Mouse (Mus musculus) midbrain, embryonic 11.5 days (tissue): ENCODE results near the gene Six5. TPM values are rescaled to one million over a fixed set of nuclear protein-coding genes. Genes with fewer than 3 reads are reported as not detected.

Experiments
- ATAC-seq: fragments of 200-750 bp; cut with Nextera tagmentation; 2 replicates; pipeline ENCODE4 v1.8.0; 2017; ENCODE audit warnings: moderate TSS enrichment, moderate library complexity; ENCODE audit not compliant: low FRiP score
- DNase-seq: peaks from one replicate; pipeline ENCODE4 v3.0.0; 2015; ENCODE audit warnings: low spot score; ENCODE audit errors: missing footprints
- H3K27ac ChIP-seq: fragments of 300-500 bp; sonication (generic); 2 replicates; pipeline ENCODE4 v1.5.1; 2014; ENCODE audit warnings: low read depth, low read length
- H3K27me3 ChIP-seq: fragments of 300-500 bp; sonication (generic); 2 replicates; pipeline ENCODE4 v1.6.1; 2014; ENCODE audit warnings: mild to moderate bottlenecking, low read length, moderate library complexity, mixed read lengths; ENCODE audit not compliant: control insufficient read depth, insufficient read depth
- H3K36me3 ChIP-seq: fragments of 300-500 bp; sonication (generic); 2 replicates; pipeline ENCODE4 v1.6.1; 2014; ENCODE audit warnings: mild to moderate bottlenecking, low read length, moderate library complexity, mixed read lengths; ENCODE audit not compliant: control insufficient read depth, insufficient read depth
- H3K4me1 ChIP-seq: fragments of 300-500 bp; sonication (generic); 2 replicates; pipeline ENCODE4 v1.6.1; 2014; ENCODE audit warnings: low read length; ENCODE audit not compliant: control insufficient read depth, insufficient read depth
- H3K4me2 ChIP-seq: fragments of 300-500 bp; sonication (generic); 2 replicates; pipeline ENCODE4 v1.6.1; 2014; ENCODE audit warnings: mild to moderate bottlenecking, moderate library complexity
- H3K4me3 ChIP-seq: fragments of 300-500 bp; sonication (generic); 2 replicates; pipeline ENCODE4 v1.5.1; 2014; ENCODE audit warnings: low read depth, low read length
- H3K9ac ChIP-seq: fragments of 300-500 bp; sonication (generic); 2 replicates; pipeline ENCODE4 v1.6.1; 2014; ENCODE audit warnings: low read length
- H3K9me3 ChIP-seq: fragments of 300-500 bp; sonication (generic); 2 replicates; pipeline ENCODE4 v1.6.1; 2016; ENCODE audit warnings: low read length; ENCODE audit not compliant: control insufficient read depth
- WGBS: fragments of 180-500 bp; shearing (Covaris S2); extraction: QIAGEN DNeasy Blood & Tissue Kit; methylation state at CpG from one replicate; pipeline ENCODE4 v1.1.7; 2014; 5-methylcytosine and 5-hydroxymethylcytosine counted together
- polyA plus RNA-seq: library from polyadenylated mRNA; unstranded; fragments of >200 nt; fragmentation: Nextera tagmentation; extraction: Ambion mirVana; gene quantifications from 2 replicates; pipeline ENCODE4 v1.2.1, GENCODE M21; 2014

Six5 gene
- 7.0 and 8.8 TPM in 2 replicates for polyA plus RNA-seq

- H3K4me3 ChIP-seq: peak within 1 kb of the TSS; percentile 73
- H3K27ac ChIP-seq: peak within 1 kb of the TSS; percentile 90
- H3K36me3 ChIP-seq: peaks cover 7% of the 10 kb centered on the region
- DNase-seq: no peak
- no peaks in the 10 kb centered on the region for H3K9me3 ChIP-seq
- H3K4me1 ChIP-seq: peaks cover 39% of the 10 kb centered on the region
- under 1% methylated on average over 27 of the region's 36 CpGs for WGBS
- peaks cover 14% of the 10 kb centered on the region; the same call in 1 of the 2 replicates for H3K27me3 ChIP-seq
- H3K4me2 ChIP-seq: peak within 1 kb of the TSS; percentile 95
- H3K9ac ChIP-seq: peak within 1 kb of the TSS; percentile 89
- ATAC-seq: no peak
Observed at GRCm38 (mm10) chr7:19094471-19094825, at the start of gene Six5. Gene Six5, plus strand, starts transcription at chr7:19094594.

GRCm38 (mm10) chr7:19044616-19045015 lies 49.8 kb upstream of the Six5 start:
- Histone ChIP-seq H3K4me3 (no peak overlapping the region), H3K9me3 (no peaks in the 10 kb centered on the region), H3K27ac (no peak overlapping the region), H3K4me1 (no peaks in the 10 kb centered on the region), H3K27me3 (no peaks in the 10 kb centered on the region), H3K4me2 (no peak overlapping the region), H3K9ac (no peak overlapping the region), H3K36me3 (peaks cover 68% of the 10 kb centered on the region)
- WGBS: 96% methylated on average over 6 of the region's 6 CpGs
- DNase-seq (no peak), ATAC-seq (no peak)

- Histone ChIP-seq H3K27me3 (no peaks in the 10 kb centered on the region), H3K4me1 (no peaks in the 10 kb centered on the region), H3K9me3 (no peaks in the 10 kb centered on the region), H3K9ac (no peak overlapping the region), H3K27ac (no peak overlapping the region), H3K36me3 (peaks cover 65% of the 10 kb centered on the region), H3K4me2 (no peak overlapping the region), H3K4me3 (no peak overlapping the region)
- DNase-seq (peak; percentile 21), ATAC-seq (no peak)
- 93% methylated on average over 11 of the region's 11 CpGs for WGBS
Observed at GRCm38 (mm10) chr7:19046286-19047069, 47.9 kb upstream of the Six5 start.

- WGBS: 91% methylated on average over 14 of the region's 14 CpGs
- Histone ChIP-seq H3K36me3 (peaks cover 59% of the 10 kb centered on the region), H3K9me3 (no peaks in the 10 kb centered on the region)
Observed at GRCm38 (mm10) chr7:19048006-19048527, 46.3 kb upstream of the Six5 start.

GRCm38 (mm10) chr7:19049252-19049651 lies 45.1 kb upstream of the Six5 start:
- no peak overlapping the region for H3K4me3 ChIP-seq
- no peak overlapping the region for H3K4me2 ChIP-seq
- no peaks in the 10 kb centered on the region for H3K27me3 ChIP-seq
- H3K9ac ChIP-seq: no peak overlapping the region
- peaks cover 51% of the 10 kb centered on the region for H3K36me3 ChIP-seq
- H3K4me1 ChIP-seq: peaks cover 2% of the 10 kb centered on the region; the same call in 1 of the 2 replicates
- ATAC-seq: no peak
- no peak for DNase-seq
- no peaks in the 10 kb centered on the region for H3K9me3 ChIP-seq
- no peak overlapping the region for H3K27ac ChIP-seq
- 84% methylated on average over 5 of the region's 5 CpGs for WGBS

More at GRCm38 (mm10) chr7:19048006-19048527, 46.3 kb upstream of the Six5 start:
- DNase-seq: peak; percentile 53
- Histone ChIP-seq H3K9ac (no peak overlapping the region), H3K4me1 (no peaks in the 10 kb centered on the region), H3K27ac (no peak overlapping the region), H3K27me3 (no peaks in the 10 kb centered on the region), H3K4me2 (no peak overlapping the region), H3K4me3 (no peak overlapping the region)
- ATAC-seq: no peak

GRCm38 (mm10) chr7:19050172-19050571 lies 44.2 kb upstream of the Six5 start:
- Histone ChIP-seq H3K4me1 (peaks cover 6% of the 10 kb centered on the region), H3K9me3 (no peaks in the 10 kb centered on the region), H3K4me2 (no peak overlapping the region), H3K27me3 (no peaks in the 10 kb centered on the region), H3K36me3 (peaks cover 48% of the 10 kb centered on the region), H3K9ac (no peak overlapping the region), H3K27ac (no peak overlapping the region), H3K4me3 (no peak overlapping the region)
- 91% methylated on average over 8 of the region's 8 CpGs for WGBS
- DNase-seq: no peak
- no peak for ATAC-seq

- WGBS: 80% methylated on average over 4 of the region's 4 CpGs
- Histone ChIP-seq H3K4me2 (no peak overlapping the region), H3K4me3 (no peak overlapping the region), H3K27ac (no peak overlapping the region), H3K4me1 (peaks cover 6% of the 10 kb centered on the region), H3K27me3 (no peaks in the 10 kb centered on the region), H3K9me3 (no peaks in the 10 kb centered on the region), H3K36me3 (peaks cover 40% of the 10 kb centered on the region), H3K9ac (no peak overlapping the region)
- no peak for DNase-seq
- ATAC-seq: no peak
Observed at GRCm38 (mm10) chr7:19051161-19051560, 43.2 kb upstream of the Six5 start.

- H3K27ac ChIP-seq: no peak overlapping the region
- no peak overlapping the region for H3K4me3 ChIP-seq
- H3K9ac ChIP-seq: no peak overlapping the region
- no peak overlapping the region for H3K4me2 ChIP-seq
- H3K27me3 ChIP-seq: no peaks in the 10 kb centered on the region
- peaks cover 30% of the 10 kb centered on the region for H3K36me3 ChIP-seq
- 92% methylated on average over 15 of the region's 15 CpGs for WGBS
- peaks cover 6% of the 10 kb centered on the region for H3K4me1 ChIP-seq
- DNase-seq: no peak
- ATAC-seq: no peak
- no peaks in the 10 kb centered on the region for H3K9me3 ChIP-seq
Observed at GRCm38 (mm10) chr7:19052345-19053135, 41.9 kb upstream of the Six5 start.

- WGBS: 94% methylated on average over 7 of the region's 7 CpGs
- Histone ChIP-seq H3K36me3 (peaks cover 30% of the 10 kb centered on the region), H3K4me1 (peaks cover 6% of the 10 kb centered on the region), H3K27me3 (no peaks in the 10 kb centered on the region), H3K4me3 (no peak overlapping the region), H3K27ac (no peak overlapping the region), H3K9me3 (no peaks in the 10 kb centered on the region), H3K4me2 (no peak overlapping the region), H3K9ac (no peak overlapping the region)
- DNase-seq (peak; percentile 79), ATAC-seq (no peak)
Observed at GRCm38 (mm10) chr7:19053136-19053532, 41.3 kb upstream of the Six5 start.
